Mouse (Mus musculus): ENCODE results near the gene Gpr85. TPM values are rescaled to one million over a fixed set of nuclear protein-coding genes. Genes with fewer than 3 reads are reported as not detected.

Gene Gpr85
- total and polyA plus RNA-seq, 3 experiments = 0.11 to 0.18 (median 0.18) TPM

DNA sequence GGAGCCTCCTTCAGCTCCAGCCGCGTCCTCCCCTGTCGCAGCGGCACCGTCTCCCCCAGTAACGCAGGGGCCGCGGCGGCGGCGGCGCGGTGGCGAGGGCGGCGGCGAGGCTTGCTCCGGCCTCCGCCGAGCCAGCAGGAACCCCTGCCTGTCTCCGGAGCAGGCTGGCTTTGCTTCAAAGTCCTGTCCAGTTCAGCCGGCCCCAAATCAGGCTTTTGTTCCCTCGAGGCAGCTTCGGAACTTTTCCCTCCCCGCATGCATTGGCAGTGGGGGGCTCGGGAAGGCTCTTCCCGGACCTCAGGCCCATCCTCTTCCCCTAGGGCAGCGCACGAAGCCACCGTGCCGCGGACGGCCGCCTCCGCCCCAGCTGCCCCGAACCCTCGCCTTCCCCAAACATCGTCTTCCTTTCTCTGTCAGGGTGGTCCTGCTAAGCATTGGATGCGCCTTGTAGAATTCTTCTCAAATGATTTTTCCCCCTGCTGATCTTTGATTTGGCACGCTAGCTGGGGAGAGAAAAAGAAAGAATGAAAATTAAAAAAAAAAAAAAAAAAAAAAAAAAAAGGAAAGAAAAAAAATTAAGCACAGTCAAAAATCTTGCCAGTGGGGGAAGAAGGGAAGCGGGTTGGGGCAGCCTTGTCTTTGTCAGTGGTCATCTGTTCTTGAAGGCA, 931 bp downstream of the Gpr85 start:
- under 1% methylated on average over 41 of the region's 41 CpGs for WGBS
- Histone ChIP-seq H3K36me3 (ENCODE audit: control insufficient read depth, insufficient read depth, low read length) (no peaks in the 10 kb centered on the region), H3K79me2 (replicated peaks; ENCODE audit: control insufficient read depth, insufficient read depth, low read length) (no peaks in the 10 kb centered on the region), H3K4me3 (peak overlapping the region; percentile 72), H3K27ac (peak overlapping the region; percentile 58), H3K9ac (ENCODE audit: low read depth, low read length) (peak overlapping the region; percentile 78), H3K4me1 (ENCODE audit: control insufficient read depth, insufficient read depth, low read length) (no peaks in the 10 kb centered on the region; the same call in 1 of the 2 replicates), H3K27me3 (ENCODE audit: control insufficient read depth, insufficient read depth, low read length) (no peaks in the 10 kb centered on the region)
- intact Hi-C loops (cut with DNase I) = no loop called here
- TF ChIP-seq POLR2A (IDR thresholded peaks at IDR 0.05; ENCODE audit: insufficient read depth, low read depth, low read length) (0 out of 2 replicates have a peak, but pooled peaks have one; percentile 13), EP300 (IDR thresholded peaks at IDR 0.05; ENCODE audit: insufficient read depth, low read depth, low read length) (no peak)
- DNase-seq = peak; percentile 77 to 78

DNA sequence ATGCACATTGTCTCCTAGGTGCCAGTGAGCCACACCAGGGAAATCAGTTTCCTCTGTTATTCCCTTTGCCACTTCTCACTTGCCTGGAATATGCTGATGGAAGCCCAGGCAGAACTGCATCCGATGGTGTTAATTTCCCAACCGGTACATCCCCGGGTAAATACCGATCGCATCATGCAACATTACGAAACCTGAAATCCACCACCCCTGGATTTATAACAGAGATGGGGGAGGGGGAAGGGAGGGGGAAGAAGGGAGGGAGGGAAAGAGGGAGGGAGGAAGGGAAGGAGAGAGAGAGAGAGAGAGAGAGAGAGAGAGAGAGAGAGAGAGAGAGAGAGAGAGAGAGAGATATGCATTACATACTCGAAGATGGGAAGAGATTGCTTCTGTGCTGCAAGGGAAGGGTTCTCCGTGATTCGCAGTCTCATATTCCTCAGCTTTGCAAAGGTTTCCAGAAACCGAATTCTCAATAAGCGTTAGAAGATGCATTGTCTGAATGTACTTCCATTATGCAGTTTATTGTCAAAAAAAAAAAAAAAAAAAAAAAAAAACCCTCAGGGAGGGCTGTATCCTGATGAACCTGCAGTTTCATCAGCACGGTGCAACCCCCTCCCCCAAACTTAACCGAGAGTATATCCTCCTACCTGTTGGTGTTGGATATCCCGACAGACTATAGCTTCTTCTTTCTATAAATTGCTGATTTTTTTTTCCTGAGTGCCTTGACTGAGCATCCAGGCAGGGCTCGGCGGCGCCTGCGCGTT, 1.6 kb downstream of the Gpr85 start:
- no peaks in the 10 kb centered on the region for H3K27me3 ChIP-seq (ENCODE audit: control insufficient read depth, insufficient read depth, low read length)
- intact Hi-C loops (cut with DNase I) = no loop called here
- DNase-seq = no peak
- WGBS = under 1% methylated on average over 19 of the region's 19 CpGs
- H3K27ac ChIP-seq = no peak overlapping the region
- H3K79me2 ChIP-seq (replicated peaks; ENCODE audit: control insufficient read depth, insufficient read depth, low read length) = no peaks in the 10 kb centered on the region
- peak overlapping the region; percentile 72 for H3K4me3 ChIP-seq
- TF ChIP-seq POLR2A (IDR thresholded peaks at IDR 0.05; ENCODE audit: insufficient read depth, low read depth, low read length) (no peak), EP300 (IDR thresholded peaks at IDR 0.05; ENCODE audit: insufficient read depth, low read depth, low read length) (no peak), CTCF (IDR thresholded peaks at IDR 0.05) (no peak)
- peak overlapping the region; percentile 78 for H3K9ac ChIP-seq (ENCODE audit: low read depth, low read length)
- no peaks in the 10 kb centered on the region; the same call in 1 of the 2 replicates for H3K4me1 ChIP-seq (ENCODE audit: control insufficient read depth, insufficient read depth, low read length)
- no peaks in the 10 kb centered on the region for H3K36me3 ChIP-seq (ENCODE audit: control insufficient read depth, insufficient read depth, low read length)

DNA sequence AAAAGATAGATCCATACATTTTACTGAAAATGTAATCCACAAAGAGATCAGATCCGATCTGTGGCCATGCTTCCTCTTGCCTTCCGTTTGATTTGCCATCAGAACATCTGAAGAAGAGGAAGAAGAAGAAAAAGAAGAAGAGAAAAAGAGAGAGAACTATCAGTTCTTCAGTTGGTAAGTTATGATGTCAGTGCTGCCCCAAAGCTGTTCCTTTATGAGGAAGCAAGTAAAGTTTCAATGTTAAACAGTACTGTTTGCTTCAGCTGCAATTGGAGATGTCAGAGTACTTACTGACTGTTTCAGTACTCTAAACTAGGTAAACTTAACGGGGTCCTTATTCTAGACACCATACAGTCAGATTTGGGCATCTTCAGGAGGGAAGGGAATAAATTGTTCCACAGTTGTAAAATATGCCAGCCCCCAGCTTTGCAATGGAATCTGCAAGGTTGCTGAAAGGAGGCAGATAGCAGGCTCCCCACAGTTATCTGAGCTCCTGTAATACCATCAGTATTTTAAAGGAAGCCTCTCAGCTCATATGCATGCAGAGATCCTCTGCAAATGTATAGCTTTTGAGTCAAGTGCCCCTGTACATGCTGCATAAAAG, 2.7 kb downstream of the Gpr85 start:
- intact Hi-C loops (cut with DNase I) = no loop called here
- WGBS = 65% methylated on average over 3 of the region's 3 CpGs
- H3K4me1 ChIP-seq (ENCODE audit: control insufficient read depth, insufficient read depth, low read length) = no peaks in the 10 kb centered on the region; the same call in 1 of the 2 replicates
- H3K79me2 ChIP-seq (replicated peaks; ENCODE audit: control insufficient read depth, insufficient read depth, low read length) = no peaks in the 10 kb centered on the region
- TF ChIP-seq POLR2A (IDR thresholded peaks at IDR 0.05; ENCODE audit: insufficient read depth, low read depth, low read length) = no peak
- no peak for TF ChIP-seq EP300 (IDR thresholded peaks at IDR 0.05; ENCODE audit: insufficient read depth, low read depth, low read length)
- no peak for TF ChIP-seq CTCF (IDR thresholded peaks at IDR 0.05)
- H3K27me3 ChIP-seq (ENCODE audit: control insufficient read depth, insufficient read depth, low read length) = no peaks in the 10 kb centered on the region
- no peaks in the 10 kb centered on the region for H3K36me3 ChIP-seq (ENCODE audit: control insufficient read depth, insufficient read depth, low read length)
- DNase-seq = no peak
- H3K27ac ChIP-seq = no peak overlapping the region
- H3K9ac ChIP-seq (ENCODE audit: low read depth, low read length) = no peak overlapping the region
- H3K4me3 ChIP-seq = no peak overlapping the region

DNA sequence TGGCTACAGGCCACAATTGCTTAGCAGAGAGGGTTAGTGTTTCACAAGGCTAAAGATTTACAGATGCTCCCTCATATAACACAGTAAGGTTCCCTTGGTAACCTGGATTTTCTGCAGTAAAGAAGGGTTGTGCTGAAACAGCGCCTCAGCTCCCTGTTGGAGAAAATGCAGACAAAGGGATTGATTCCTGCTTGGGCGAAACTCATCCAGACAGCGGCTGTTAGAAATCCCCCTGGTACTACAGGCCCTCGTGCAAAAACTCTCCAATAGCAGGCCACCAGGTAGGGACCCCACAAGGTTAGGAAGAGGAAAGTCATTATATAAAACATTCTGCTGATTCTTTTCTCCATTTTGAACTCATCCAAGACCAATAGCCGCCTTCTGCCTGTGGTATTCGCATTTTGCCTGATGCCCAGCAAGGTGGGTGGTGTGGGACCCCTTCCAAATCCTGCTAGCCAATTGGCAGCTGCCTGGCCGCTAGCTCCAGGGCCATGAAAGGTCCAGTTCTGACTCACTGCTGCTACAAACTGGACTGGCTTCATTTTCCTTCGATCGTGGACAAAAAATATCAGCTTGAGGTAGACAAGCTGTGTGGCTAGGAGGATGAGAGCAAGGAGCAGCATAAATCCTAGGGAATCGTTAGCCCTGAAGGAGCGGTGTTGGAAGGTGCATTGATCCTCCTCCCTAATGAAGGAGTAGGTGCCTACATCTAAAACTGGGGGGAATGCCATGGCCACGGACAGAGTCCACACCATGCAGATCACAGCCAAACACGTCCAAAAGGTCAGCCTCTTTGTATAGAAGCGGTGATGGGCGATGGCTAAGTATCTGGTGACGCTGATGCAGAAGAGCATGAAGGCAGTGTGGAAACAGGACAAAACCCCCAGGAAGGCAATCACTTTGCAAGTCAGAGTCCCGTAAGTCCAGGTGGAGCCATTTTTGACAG, 3.7 kb downstream of the Gpr85 start:
- WGBS = 74% methylated on average over 17 of the region's 17 CpGs
- TF ChIP-seq CTCF (IDR thresholded peaks at IDR 0.05) = no peak
- TF ChIP-seq EP300 (IDR thresholded peaks at IDR 0.05; ENCODE audit: insufficient read depth, low read depth, low read length) = no peak
- TF ChIP-seq POLR2A (IDR thresholded peaks at IDR 0.05; ENCODE audit: insufficient read depth, low read depth, low read length) = no peak
- Histone ChIP-seq H3K4me3 (no peak overlapping the region), H3K9ac (ENCODE audit: low read depth, low read length) (no peak overlapping the region), H3K27ac (no peak overlapping the region), H3K27me3 (ENCODE audit: control insufficient read depth, insufficient read depth, low read length) (no peaks in the 10 kb centered on the region), H3K4me1 (ENCODE audit: control insufficient read depth, insufficient read depth, low read length) (no peaks in the 10 kb centered on the region; the same call in 1 of the 2 replicates), H3K79me2 (replicated peaks; ENCODE audit: control insufficient read depth, insufficient read depth, low read length) (no peaks in the 10 kb centered on the region), H3K36me3 (ENCODE audit: control insufficient read depth, insufficient read depth, low read length) (no peaks in the 10 kb centered on the region)
- intact Hi-C loops (cut with DNase I) = no loop called here
- no peak for DNase-seq

DNA sequence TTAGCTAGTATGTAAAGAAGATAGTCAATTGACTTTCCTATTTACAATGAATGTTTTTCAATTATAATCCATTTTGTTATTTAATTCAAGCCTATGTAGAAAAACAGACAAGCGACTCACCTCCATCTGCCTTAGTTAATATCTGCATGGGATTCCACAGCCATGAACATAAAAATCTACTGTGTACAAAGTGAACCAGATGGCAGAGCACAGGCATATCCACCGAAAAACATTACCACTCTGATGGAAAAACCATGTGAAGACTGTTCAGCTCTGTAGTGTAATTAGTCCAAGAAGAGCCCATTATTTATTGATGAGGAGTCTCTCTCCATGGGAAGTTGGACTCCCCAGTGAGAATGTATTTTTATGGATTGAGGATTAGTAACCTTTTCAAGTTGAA, 7.0 kb downstream of the Gpr85 start:
- DNase-seq = no peak
- Histone ChIP-seq H3K27me3 (ENCODE audit: control insufficient read depth, insufficient read depth, low read length) (no peaks in the 10 kb centered on the region), H3K27ac (no peak overlapping the region), H3K36me3 (ENCODE audit: control insufficient read depth, insufficient read depth, low read length) (no peaks in the 10 kb centered on the region), H3K4me1 (ENCODE audit: control insufficient read depth, insufficient read depth, low read length) (no peaks in the 10 kb centered on the region; the same call in 1 of the 2 replicates), H3K4me3 (no peak overlapping the region), H3K9ac (ENCODE audit: low read depth, low read length) (no peak overlapping the region), H3K79me2 (replicated peaks; ENCODE audit: control insufficient read depth, insufficient read depth, low read length) (no peaks in the 10 kb centered on the region)
- WGBS = 80% methylated on average over 2 of the region's 2 CpGs
- TF ChIP-seq EP300 (IDR thresholded peaks at IDR 0.05; ENCODE audit: insufficient read depth, low read depth, low read length) = no peak
- TF ChIP-seq POLR2A (IDR thresholded peaks at IDR 0.05; ENCODE audit: insufficient read depth, low read depth, low read length) = no peak
- no peak for TF ChIP-seq CTCF (IDR thresholded peaks at IDR 0.05)
- intact Hi-C loops (cut with DNase I) = no loop called here

Data from heart, adult 2 months (tissue).